9 mouse cellular contexts compared by ENCODE assay signal in genomic region chr9:102544773-102545366, GRCm38 (mm10). TPM values are rescaled to one million over a fixed set of nuclear protein-coding genes. Genes with fewer than 3 reads are reported as not detected.
DNase-seq lines count a peak whose midpoint lies in the region; ATAC-seq and TF ChIP-seq lines count a peak whose summit lies in the region.
"Had no signal": no experiment of that assay in that cellular context is flagged by ENCODE, and none has a peak within 500 bp of the region (broad histone marks: within the 10 kb centered on the region; RNA-seq: fewer than 3 reads in every experiment).

No protein-coding gene starts in this region.

- no peak overlapping the region for H3K4me3 ChIP-seq in bone marrow, adult 2 months (replicated peaks; ENCODE audit: control insufficient read depth, low read depth, low read length)
- peak overlapping the region; percentile 31 for H3K4me3 ChIP-seq in heart, embryonic 15.5 days
- H3K4me3 ChIP-seq in liver, embryonic 12.5 days, result 0 out of 2 replicates have a peak overlapping the region, but pooled peaks have one; percentile 3
- H3K4me3 ChIP-seq in neural tube, embryonic 12.5 days, result peak overlapping the region; percentile 19
- peak overlapping the region; percentile 26; the same call in 1 of the 2 replicates for H3K4me3 ChIP-seq in stomach, postnatal 0 days (ENCODE audit: low read depth, low read length)
- H3K4me3 ChIP-seq: erythroblast, embryonic 14.5 days had no signal

- H3K9me3 ChIP-seq in heart, embryonic 15.5 days (replicated peaks), result no peaks in the 10 kb centered on the region
- H3K9me3 ChIP-seq in liver, embryonic 12.5 days (replicated peaks), result no peaks in the 10 kb centered on the region
- no peaks in the 10 kb centered on the region for H3K9me3 ChIP-seq in neural tube, embryonic 12.5 days
- H3K9me3 ChIP-seq in stomach, postnatal 0 days (ENCODE audit: control insufficient read depth, low read length), result no peaks in the 10 kb centered on the region

- DNase-seq in CD4-positive helper T cell, adult 2 months (ENCODE audit: low read depth, low spot score), result peak; percentile 69
- peak; percentile 39 for DNase-seq in fibroblast of lung, adult 2 months (ENCODE audit: low read depth)
- peak; percentile 77 for DNase-seq in kidney, postnatal 14 days
- peak; percentile 84 for DNase-seq in stomach, postnatal 0 days (ENCODE audit: low spot score)

- H3K27ac ChIP-seq in bone marrow, adult 2 months (ENCODE audit: control insufficient read depth, insufficient read depth, low read depth, low read length, poor library complexity), result no peak overlapping the region
- H3K27ac ChIP-seq in heart, embryonic 15.5 days, result no peak overlapping the region
- no peak overlapping the region for H3K27ac ChIP-seq in liver, embryonic 12.5 days
- peak overlapping the region; percentile 28; the same call in 1 of the 2 replicates for H3K27ac ChIP-seq in neural tube, embryonic 12.5 days
- no peak overlapping the region for H3K27ac ChIP-seq in stomach, postnatal 0 days (replicated peaks)

- H3K9ac ChIP-seq in heart, embryonic 15.5 days, result no peak overlapping the region
- no peak overlapping the region for H3K9ac ChIP-seq in liver, embryonic 12.5 days
- peak overlapping the region; percentile 46 for H3K9ac ChIP-seq in neural tube, embryonic 12.5 days
- no peak overlapping the region for H3K9ac ChIP-seq in stomach, postnatal 0 days (ENCODE audit: low read length)

- peak; percentile 86 for TF ChIP-seq CTCF in bone marrow, adult 2 months (IDR thresholded peaks at IDR 0.05; ENCODE audit: control insufficient read depth, insufficient read depth, low read length)
- TF ChIP-seq CTCF in stomach, postnatal 0 days (IDR thresholded peaks at IDR 0.05; ENCODE audit: low read depth), result peak; percentile 89

- TF ChIP-seq POLR2A in bone marrow, adult 2 months (IDR thresholded peaks at IDR 0.05; ENCODE audit: borderline replicate concordance, control insufficient read depth, low read depth, low read length), result no peak

- TF ChIP-seq EP300 in stomach, postnatal 0 days (optimal IDR thresholded peaks at IDR 0.05), result no peak

- peak overlapping the region; percentile 64 for H3K4me2 ChIP-seq in heart, embryonic 15.5 days
- peak overlapping the region; percentile 42; the same call in 1 of the 2 replicates for H3K4me2 ChIP-seq in liver, embryonic 12.5 days
- peak overlapping the region; percentile 65 for H3K4me2 ChIP-seq in neural tube, embryonic 12.5 days (replicated peaks)
- H3K4me2 ChIP-seq in stomach, postnatal 0 days (replicated peaks; ENCODE audit: low read depth), result peak overlapping the region; percentile 45

- 4% methylated on average over 26 of the region's 26 CpGs for WGBS in bone marrow, adult 2 months
- 1% methylated on average over 26 of the region's 26 CpGs for WGBS in heart, embryonic 15.5 days
- 2% methylated on average over 26 of the region's 26 CpGs for WGBS in liver, embryonic 12.5 days (ENCODE audit: insufficient replicate concordance)
- WGBS in neural tube, embryonic 12.5 days, result under 1% methylated on average over 26 of the region's 26 CpGs
- under 1% methylated on average over 26 of the region's 26 CpGs for WGBS in stomach, postnatal 0 days

- peaks cover 2% of the 10 kb centered on the region for H3K4me1 ChIP-seq in bone marrow, adult 2 months (ENCODE audit: control insufficient read depth, insufficient read depth, low read length)
- H3K4me1 ChIP-seq in heart, embryonic 15.5 days (replicated peaks), result peaks cover 18% of the 10 kb centered on the region
- no peaks in the 10 kb centered on the region for H3K4me1 ChIP-seq in liver, embryonic 12.5 days
- H3K4me1 ChIP-seq in neural tube, embryonic 12.5 days, result peaks cover 27% of the 10 kb centered on the region
- no peaks in the 10 kb centered on the region for H3K4me1 ChIP-seq in stomach, postnatal 0 days (replicated peaks; ENCODE audit: control insufficient read depth, insufficient read depth)

- peaks cover 60% of the 10 kb centered on the region for H3K27me3 ChIP-seq in heart, embryonic 15.5 days
- H3K27me3 ChIP-seq in liver, embryonic 12.5 days (replicated peaks), result peaks cover 62% of the 10 kb centered on the region
- H3K27me3 ChIP-seq in neural tube, embryonic 12.5 days (replicated peaks), result peaks cover 11% of the 10 kb centered on the region
- H3K27me3 ChIP-seq in stomach, postnatal 0 days (ENCODE audit: control insufficient read depth, insufficient read depth, low read length), result no peaks in the 10 kb centered on the region

- ATAC-seq in heart, embryonic 15.5 days (replicated peaks; ENCODE audit: insufficient number of reproducible peaks, insufficient read depth, low FRiP score, low read depth), result 0 out of 2 replicates have a peak, but pooled peaks have one; percentile 49
- no peak for ATAC-seq in liver, embryonic 12.5 days
- peak; percentile 65 for ATAC-seq in neural tube, embryonic 12.5 days (ENCODE audit: low FRiP score, low read depth)
- ATAC-seq in stomach, postnatal 0 days (ENCODE audit: low FRiP score, low TSS enrichment), result peak; percentile 58; the same call in 1 of the 2 replicates

- H3K36me3 ChIP-seq in heart, embryonic 15.5 days, result no peaks in the 10 kb centered on the region
- no peaks in the 10 kb centered on the region for H3K36me3 ChIP-seq in liver, embryonic 12.5 days
- no peaks in the 10 kb centered on the region for H3K36me3 ChIP-seq in neural tube, embryonic 12.5 days
- no peaks in the 10 kb centered on the region for H3K36me3 ChIP-seq in stomach, postnatal 0 days (ENCODE audit: control insufficient read depth, insufficient read depth, low read length)

RNA-seq across cellular contexts. Expression of gene Ky, which starts 39.3 kb away (rescaled TPM):
- polyA plus RNA-seq in bone marrow, adult 2 months (2011; ENCODE audit: insufficient read depth, insufficient read length, low replicate concordance, missing spikeins), result not detected in 2 replicates
- 1.1 and 1.8 TPM in 2 replicates for polyA plus RNA-seq in heart, embryonic 15.5 days (2015; fragmentation: Nextera tagmentation; extraction: Ambion mirVana)
- polyA plus RNA-seq in liver, embryonic 12.5 days (2016; fragmentation: Nextera tagmentation; extraction: Ambion mirVana), result not detected in 2 replicates
- polyA plus RNA-seq in neural tube, embryonic 12.5 days (2016; fragmentation: Nextera tagmentation; extraction: Ambion mirVana), result 0.24 and 0.31 TPM in 2 replicates
- polyA plus RNA-seq in stomach, postnatal 0 days (2015; fragmentation: Nextera tagmentation; extraction: Ambion mirVana), result 0.08 and 0.13 TPM in 2 replicates
- polyA plus RNA-seq: erythroblast, embryonic 14.5 days had no signal
